Mouse (Mus musculus) myocyte (in vitro differentiated cells): Measurements from ENCODE around the gene Inha.

Experiments used
- CEBPB ChIP-seq: IDR thresholded peaks from 2 replicates; pipeline ENCODE4 v1.6.1; 2011; ENCODE audit warnings: mild to moderate bottlenecking, moderate library complexity; ENCODE audit not compliant: poor library complexity, insufficient read depth, severe bottlenecking
- MAX ChIP-seq: IDR thresholded peaks from one replicate; pipeline ENCODE4 v1.6.1; 2011; ENCODE audit warnings: low read depth, mild to moderate bottlenecking, control low read depth
- MYOD1 ChIP-seq, 3 experiments: IDR thresholded peaks; one replicate each; pipeline ENCODE4 v1.6.1; 2011; ENCODE audit warnings: control low read depth in 2 of 3, low read depth in 2 of 3, mild to moderate bottlenecking in 2 of 3, moderate library complexity in 1 of 3; ENCODE audit not compliant: insufficient read length in 2 of 3, control insufficient read depth in 1 of 3
- MYOG ChIP-seq, 3 experiments: IDR thresholded peaks; one replicate each; pipeline ENCODE4 v1.6.1; 2011; ENCODE audit warnings: control low read depth in 2 of 3, low read depth in 2 of 3, mild to moderate bottlenecking in 2 of 3; ENCODE audit not compliant: insufficient read length in 2 of 3, control insufficient read depth in 1 of 3, insufficient read depth in 1 of 3
- POLR2A ChIP-seq: IDR thresholded peaks from one replicate; pipeline ENCODE4 v1.6.1; 2011; ENCODE audit warnings: low read depth, mild to moderate bottlenecking, control low read depth, moderate library complexity; ENCODE audit not compliant: insufficient read length
- POLR2AphosphoS2 ChIP-seq: IDR thresholded peaks from one replicate; pipeline ENCODE4 v1.6.1; 2011; ENCODE audit warnings: low read depth, control low read depth; ENCODE audit not compliant: insufficient read length
- TCF12 ChIP-seq: IDR thresholded peaks from one replicate; pipeline ENCODE4 v1.6.1; 2011; ENCODE audit warnings: mild to moderate bottlenecking, control low read depth; ENCODE audit not compliant: poor library complexity, insufficient read depth, severe bottlenecking

DNA sequence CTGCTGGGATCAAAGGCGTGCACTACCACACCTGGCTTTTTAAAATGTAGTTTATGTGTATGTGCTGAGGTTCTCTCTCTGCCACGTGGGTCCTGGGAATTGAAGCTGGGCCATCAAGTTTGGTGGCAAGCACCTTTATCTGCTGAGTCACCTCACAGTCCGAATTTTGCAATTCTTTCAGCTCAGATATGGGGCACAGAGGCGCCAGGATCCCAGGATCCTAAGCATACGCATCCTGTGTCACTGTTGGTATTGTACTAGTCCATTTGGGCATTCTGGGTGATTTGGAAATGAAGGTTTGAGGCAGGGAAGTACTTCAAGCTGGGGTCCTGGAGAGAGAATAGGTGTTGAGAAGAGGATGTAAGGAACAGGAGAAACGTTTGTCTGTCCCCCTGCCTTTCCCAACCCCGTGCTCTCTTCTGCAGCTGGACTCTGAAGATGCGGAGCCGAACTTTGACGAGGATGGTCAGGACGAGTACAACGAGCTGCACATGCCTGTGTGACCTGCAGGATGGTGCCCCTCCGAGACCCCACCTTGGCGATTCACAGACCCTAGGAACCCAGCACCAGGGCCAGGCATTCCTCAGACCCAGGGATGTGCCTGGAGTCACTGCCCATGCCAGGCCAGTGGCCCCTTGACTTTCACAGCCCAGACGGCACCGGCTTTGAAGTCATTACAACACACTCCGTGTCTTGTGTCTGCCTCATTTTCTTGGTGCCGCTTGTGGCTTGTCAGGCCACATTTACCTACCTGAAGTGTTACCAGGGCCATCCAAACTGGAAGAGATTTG lies 51.7 kb downstream of the Inha start:
- TF ChIP-seq TCF12 (no peak), MYOD1 (IDR thresholded peaks at IDR 0.05; ENCODE audit: control insufficient read depth in 1 of 3, insufficient read length in 2 of 3, low read depth in 2 of 3) (no peak), POLR2A (no peak), MYOG (IDR thresholded peaks at IDR 0.05; ENCODE audit: control insufficient read depth in 1 of 3, insufficient read depth in 1 of 3, insufficient read length in 2 of 3, low read depth in 2 of 3) (no peak), MAX (no peak), CEBPB (no peak), POLR2AphosphoS2 (no peak)
